Mouse (Mus musculus): ENCODE results near the gene Myl4.
"Not testable (repeated sequence)": the region's sequence is repeated elsewhere in the genome, so short reads cannot be mapped to it uniquely, and the experiment has no call there.

Myl4 gene

DNA sequence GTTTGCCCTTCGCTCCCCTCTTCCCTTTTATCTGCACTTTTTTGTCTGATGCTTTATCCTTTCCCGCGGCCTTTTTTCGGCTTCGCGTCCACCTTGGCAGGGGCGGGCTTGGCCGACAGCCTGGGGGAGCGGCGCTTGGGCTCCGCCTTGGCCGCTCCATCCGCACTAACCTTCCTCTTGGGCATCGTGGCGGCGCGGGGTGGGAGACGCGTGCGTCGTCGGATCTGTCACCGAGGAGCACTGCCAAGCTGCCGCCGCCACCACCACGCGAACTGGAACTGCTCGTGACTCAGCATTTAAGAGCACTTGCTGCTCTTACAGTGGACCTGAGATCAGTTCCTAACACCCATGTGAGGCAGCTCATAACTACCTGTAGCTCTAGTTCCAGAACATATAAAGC is 20.9 kb downstream of the Myl4 start:
- DNase-seq (ENCODE audit: low read depth, low spot score): not testable (repeated sequence)

DNA sequence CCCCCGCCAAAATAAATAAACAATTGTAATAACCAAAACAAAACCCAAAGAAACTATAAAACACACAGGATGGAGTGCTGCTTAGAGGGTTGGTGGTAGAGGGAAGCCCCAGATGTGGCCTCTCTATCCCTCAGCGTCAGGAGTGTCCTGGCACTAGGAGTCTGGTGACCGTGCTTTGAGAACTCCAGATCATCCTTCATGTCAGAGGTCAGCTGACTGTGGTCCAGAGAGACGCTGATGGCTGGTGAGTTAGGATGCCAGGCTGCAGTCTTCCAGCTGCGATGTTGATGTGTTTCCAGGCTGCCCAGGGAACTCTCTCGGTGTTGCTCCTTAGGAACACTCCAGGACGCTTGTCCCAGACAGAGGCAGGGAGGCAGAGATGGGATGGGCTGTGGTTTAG is 21.6 kb downstream of the Myl4 start:
- DNase-seq (ENCODE audit: low read depth, low spot score): no peak

DNA sequence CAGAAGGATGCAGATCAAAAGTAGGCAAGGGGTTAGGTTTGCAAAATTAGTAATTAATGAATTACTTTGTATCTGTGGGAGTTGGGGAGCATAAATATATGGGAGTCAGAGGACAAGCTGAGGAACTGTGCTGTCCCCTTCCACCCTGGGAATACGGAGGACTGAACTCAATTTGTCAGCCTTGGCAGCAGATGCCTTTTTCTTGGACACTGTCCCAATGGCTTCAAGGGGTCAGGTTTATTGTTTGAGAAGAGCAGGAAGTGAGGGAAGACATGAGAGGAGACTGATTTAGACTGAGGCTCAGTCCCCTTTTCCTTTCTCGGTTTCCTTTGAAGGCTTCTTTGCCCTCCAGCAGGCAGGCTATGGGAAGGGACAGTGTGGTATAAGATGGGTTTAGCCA is 22.1 kb downstream of the Myl4 start:
- no peak for DNase-seq (ENCODE audit: low read depth, low spot score)

DNA sequence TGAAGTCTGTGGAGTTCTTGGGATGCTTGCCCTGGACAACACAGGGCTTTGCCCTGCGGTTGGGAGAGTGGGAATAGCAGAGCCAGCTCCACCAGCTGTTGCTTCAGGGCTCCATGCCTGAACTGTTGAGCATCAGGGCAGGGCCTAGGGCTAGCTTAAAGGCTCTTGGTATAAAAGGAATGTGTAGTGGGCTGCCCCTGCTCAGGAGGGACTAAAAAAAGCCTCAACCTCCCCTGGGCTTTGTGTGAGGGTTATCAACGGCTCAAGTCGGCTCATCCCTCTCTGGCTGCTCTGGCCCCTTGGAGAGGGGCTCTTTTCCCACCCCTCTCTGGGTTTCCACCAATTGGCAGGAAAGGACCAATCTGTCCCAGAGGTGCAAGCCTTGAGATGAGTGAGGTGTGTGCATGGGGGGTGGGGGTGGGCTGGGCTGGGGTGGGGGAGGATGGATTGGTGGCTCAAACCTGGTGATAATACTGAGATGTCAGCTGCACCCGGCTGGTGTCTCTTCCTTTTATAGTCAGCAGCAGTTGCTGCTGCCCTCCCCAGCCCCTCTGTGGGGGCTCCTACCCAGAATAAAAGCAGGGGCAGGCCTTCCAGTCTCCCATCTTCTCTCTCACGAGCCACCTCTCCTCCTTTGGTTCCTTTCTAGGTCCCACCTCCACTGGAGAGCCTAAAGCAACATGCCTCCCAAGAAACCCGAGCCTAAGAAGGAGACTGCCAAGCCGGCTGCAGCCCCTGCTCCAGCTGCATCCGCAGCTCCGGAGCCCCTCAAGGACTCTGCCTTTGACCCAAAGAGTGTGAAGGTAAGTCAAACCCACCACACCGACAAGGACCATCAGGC is 26.5 kb downstream of the Myl4 start:
- no peak for DNase-seq (ENCODE audit: low read depth, low spot score)

DNA sequence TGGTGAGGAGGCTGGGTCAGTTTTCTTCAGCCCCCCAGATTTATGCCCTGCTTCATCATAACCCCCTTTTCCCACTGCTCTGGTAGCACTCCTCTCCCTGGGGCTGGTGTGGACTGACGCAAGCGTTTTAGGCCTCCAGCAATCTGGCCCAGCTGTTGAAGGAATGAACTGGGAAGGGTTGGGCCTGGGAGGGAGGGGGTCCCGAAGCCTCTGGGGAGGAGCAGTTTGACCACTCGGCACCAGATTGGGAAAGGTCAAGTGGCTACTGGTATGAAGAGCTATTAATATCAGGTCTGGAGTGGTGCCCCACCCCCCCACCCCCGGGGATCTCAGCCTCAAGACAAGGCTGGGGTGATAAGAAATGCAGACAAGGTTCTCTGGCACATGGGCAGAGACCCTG is 27.6 kb downstream of the Myl4 start:
- DNase-seq (ENCODE audit: low read depth, low spot score): no peak

DNA sequence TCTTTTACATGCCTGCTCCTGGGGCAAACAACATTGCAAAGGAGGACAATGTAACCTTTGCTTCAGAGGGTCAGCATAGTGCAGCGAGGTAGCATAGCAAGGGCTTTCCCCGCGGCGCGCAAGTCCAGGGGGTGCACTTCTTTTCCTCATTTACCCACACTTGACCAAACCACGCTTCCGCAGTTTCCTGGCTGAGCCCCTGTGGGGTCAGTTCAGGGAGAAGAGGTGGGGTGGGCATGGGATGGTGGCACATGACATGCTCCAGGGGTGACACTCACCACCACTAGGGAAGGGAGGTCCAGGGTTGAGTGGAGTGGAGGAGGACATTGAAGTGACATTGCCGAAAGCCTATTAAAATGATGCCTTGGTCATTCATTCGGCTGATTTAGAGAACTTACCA is 28.6 kb downstream of the Myl4 start:
- no peak for DNase-seq (ENCODE audit: low read depth, low spot score)

DNA sequence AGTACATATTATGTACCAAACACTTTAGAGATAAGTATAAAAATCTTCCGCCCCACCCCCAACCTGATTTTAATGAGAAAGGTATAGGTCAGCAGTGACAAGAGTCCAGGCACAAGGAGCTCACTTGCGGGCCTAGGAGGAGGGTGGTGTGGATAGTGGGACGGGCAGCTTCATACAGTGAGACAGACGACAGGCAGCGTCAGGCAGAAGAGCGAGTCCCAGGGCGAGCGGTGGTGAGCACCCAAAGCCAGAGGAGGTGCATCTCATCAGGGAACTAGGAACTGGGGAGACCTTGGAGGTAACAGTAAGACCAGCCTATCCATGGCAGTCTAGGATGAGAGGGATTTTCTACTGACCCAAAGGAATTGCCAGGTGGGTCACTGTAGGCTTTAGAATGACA is 29.1 kb downstream of the Myl4 start:
- DNase-seq (ENCODE audit: low read depth, low spot score): no peak

DNA sequence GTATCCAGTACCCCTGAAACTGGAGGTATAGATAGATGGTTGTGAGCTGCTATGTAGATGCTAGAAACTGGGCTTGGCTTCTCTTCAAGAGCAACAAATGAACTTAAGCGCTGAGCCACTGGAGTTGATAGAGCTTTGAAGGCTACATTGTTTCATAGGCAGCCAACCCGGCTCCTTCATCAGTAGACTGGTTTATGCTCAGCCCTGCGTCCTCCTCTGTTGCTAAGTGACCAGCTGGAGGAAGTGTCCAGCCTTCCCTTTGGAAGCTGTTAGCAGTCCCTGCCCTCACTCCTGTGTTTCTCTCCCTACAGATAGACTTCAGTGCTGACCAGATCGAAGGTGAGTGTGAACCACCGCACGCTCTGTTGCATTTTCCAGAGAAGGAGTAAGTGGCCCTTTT is 29.6 kb downstream of the Myl4 start:
- no peak for DNase-seq (ENCODE audit: low read depth, low spot score)

DNA sequence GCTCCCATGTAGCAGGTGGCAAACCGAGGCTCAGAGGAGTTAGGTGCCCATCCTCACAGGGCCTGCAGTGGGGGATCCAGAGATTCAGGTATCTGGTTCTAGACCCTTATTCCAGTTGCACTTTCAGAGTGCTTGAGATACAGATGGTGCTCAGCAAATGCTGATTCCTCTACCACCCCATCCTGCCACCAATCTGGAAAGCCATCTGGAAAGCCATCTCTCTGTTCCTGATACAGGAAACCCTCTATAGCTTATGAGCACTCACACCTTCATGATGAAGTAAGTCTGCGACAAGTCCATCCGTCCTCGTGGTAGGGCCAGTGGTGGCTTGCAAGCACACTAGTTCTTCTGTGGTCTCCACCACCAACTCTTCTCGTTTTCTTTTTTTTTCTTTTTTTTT is 30.1 kb downstream of the Myl4 start:
- no peak for DNase-seq (ENCODE audit: low read depth, low spot score)

DNA sequence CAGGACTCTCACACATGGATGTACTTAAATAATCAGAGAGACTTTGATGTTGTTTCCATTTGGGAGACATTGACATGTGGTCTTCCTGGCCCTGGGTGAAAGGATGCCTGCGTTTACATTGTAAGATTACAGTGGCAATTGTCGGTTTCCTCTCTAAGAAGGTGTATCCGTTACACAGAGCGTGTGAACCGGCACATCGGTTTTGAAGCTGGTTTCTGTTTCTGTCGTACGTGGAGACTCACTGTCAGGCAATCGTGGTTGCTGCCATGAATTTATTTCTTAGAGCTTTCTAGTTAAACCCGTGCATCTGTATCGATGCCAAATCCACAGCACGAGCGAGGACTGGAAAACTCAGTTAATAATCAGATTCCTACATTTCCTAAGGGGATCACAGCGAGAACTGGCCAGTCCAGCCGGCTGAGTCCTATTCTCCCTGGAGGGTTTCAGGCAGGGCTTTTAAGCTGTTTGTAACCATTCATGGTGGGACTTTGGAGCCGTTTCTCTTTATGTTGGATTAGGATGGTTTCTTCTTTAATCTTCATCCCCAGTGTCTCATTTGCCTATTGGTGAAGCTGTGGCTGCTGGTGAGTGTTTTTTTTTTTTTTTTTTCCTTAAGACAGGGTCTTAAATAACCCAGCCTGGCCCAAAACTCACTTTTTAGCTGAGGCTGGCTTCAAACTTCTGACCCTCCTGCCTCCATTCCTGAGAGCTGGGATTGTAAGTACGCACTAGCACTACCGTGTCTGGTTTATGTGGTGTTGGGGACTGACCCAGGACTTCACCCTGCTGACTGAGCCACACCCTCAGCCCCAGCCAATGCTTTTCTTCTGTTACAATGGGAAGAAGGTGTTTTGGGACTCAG is 31.2 kb downstream of the Myl4 start:
- DNase-seq (ENCODE audit: low read depth, low spot score): no peak

DNA sequence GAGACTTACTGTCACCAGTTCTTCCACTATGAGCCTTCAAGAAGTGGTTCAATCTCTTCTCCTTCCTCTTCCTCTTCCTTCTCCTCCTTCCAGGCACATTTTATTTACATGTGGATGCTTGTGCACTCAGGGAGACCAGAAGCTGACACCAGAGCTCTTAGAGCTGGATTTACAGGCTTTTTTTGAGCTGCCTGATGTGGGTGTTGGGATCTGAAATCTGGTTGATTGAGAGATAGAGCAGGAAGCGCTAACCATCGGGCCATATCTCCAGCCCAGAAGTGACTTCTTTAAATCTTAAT is 31.8 kb downstream of the Myl4 start:
- no peak for DNase-seq (ENCODE audit: low read depth, low spot score)

DNA sequence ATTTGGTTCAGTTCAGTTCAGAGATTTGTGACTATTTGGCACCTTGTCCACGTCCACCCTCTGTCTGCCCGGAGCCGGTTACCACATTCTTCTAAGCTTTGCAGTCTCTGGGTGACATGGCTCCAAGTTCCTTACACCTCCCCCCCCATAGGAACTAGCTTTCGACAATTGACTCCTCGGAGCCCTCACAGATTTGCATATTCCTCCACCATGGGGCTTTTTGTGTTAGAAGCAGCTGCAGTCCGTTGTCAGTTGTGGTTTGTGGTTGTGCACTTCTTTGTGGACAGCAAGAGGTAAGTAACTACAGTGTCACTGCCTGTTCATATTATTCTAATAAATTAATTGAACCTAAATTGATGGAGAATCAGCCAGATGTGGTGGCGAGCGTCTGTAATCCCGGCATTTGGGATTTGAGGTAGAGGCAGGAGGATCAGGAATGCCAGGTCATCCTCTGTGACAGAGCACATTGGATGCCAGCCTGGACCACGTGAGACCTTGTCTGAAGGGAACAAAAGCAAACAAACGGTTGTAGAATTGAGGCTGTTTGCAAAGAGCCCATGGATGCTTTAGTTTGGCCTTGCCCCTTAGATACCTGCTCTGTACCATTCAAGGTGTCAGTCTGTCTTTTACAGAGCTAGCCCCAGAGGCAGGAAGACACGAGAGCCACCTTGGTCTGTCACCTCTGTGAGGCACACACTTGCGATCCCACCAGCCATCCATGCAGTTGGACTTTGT is 32.3 kb downstream of the Myl4 start:
- DNase-seq (ENCODE audit: low read depth, low spot score): no peak

DNA sequence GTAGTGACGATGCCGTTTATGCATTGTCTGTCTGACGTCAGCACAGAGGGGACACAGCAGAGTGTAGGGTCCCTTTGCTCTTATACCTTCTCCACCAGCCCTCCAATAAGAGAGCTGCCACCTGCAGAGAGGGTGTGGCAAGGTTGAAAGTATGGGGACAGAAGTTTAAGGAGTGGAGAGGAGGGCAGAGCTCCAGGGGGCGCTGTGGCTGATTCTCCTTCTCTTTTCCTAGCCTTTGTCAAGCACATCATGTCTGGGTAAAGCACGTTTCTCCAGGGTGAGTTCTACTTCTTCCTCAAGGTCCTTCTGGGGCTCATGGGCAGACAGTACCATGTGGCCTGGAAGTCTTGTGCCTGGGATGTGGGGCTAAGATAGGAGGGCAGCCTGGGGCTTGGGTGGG is 35.0 kb downstream of the Myl4 start:
- DNase-seq (ENCODE audit: low read depth, low spot score): no peak

DNA sequence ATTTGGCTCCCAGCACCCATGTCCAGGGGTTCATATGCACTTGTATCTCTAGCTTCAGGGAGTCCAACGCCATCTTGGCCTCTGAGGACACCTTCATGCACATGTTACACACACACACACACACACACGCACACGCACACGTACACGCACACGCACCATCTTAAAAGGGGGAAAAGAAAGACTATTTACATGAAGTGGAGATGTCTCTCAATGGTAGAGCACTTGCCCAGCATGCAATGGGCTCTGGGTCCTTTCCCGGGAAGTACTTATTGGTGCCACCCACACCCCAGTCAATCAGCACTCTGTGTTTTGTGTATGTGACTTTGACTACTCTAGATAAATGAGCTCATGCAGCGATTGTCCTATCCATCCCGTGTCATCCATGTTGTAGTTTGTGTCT is 37.4 kb downstream of the Myl4 start:
- no peak for DNase-seq (ENCODE audit: low read depth, low spot score)

DNA sequence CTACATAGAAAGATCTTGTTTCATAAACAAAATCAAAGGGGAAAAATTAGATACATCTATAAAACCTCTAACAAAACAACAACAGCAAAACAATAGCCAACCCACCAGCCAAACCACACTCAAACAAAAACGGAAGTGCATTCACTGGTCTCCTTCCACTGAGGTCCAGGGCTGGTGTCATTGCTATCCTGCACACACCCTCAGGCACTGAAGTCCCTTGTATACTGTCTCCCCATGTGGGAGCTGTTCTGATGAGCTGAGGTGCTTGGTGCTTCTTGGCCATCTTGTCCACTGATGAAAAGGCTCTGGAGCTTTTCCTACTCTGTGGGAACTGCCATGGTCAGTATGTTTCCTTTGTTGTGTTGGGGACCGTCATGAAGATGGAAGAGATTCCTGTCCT is 38.0 kb downstream of the Myl4 start:
- no peak for DNase-seq (ENCODE audit: low read depth, low spot score)

DNA sequence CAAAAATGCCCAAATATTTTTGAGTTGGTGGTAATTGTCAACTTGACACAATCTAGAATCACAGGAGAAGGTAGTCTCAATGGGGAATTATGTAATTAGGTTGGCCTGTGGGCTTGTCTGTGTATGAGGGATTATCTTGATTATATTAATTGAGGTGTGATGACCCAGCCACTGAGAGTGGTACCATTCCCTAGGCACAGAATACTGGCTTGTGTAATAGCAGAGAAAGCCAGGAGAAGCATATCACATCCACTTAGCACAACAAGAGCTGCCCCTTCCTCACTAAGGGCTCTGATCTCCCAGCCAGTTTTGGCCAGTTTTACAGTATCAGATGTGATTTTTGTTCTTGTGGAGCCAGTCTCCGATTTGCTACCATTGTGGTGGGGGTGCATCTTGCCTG is 39.1 kb downstream of the Myl4 start:
- DNase-seq (ENCODE audit: low read depth, low spot score): no peak

DNA sequence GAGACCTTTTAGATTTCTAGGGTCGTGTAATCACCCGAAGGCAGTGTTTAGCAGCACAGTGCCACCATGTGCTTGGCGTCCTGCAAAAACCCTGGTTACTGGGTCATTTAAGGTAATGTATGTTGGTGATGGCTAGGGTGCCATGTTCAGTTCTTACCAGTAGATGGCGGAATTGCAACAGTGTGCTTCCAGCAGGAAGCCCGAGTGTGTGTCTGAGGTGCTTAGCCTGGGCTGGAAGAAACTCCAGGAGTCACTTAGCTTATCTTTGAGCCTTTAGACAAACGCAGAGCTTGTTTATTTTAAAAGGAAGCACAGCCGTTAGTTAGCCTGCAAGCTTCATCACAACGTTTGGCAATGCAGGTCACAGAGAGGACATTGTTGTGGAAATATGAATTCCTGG is 39.7 kb downstream of the Myl4 start:
- peak; percentile 71 for DNase-seq (ENCODE audit: low read depth, low spot score)

DNA sequence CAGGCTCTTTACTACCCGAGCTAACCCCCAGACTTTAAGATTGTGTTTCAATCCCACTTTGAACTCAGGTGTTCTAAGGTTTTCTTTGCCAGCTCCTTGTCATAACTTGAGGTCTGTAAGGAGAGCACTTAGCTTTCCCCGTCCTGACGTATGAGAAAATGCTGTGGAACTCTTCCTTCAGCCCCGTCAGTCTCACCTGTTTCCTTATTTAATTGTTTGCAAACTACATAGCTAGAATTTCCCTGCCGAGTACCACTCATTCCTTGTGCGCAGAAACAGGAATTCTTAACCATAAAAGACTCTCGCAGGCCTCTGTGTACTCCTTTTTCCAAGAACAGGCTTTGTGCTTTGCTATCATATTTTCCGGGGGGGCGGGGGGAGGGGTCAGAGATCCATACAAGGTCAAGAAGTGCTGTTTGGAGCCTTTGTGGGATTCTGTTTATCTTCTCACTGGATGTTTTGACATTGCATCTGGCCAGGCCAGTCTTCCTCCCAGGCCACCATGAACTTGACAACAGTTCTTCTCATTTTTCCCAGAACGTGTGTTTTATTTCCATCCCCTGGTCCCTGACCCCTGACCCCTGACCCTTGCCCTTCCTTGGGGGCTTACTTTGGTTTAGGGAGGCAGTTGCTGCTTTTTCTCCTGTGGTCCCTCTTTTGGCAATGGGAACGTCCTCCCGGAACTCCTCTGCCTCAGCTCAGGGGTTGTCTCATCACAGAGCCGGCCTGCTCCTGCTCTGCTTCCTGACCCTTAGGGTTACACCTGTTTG is 41.8 kb downstream of the Myl4 start:
- DNase-seq (ENCODE audit: low read depth, low spot score): no peak

DNA sequence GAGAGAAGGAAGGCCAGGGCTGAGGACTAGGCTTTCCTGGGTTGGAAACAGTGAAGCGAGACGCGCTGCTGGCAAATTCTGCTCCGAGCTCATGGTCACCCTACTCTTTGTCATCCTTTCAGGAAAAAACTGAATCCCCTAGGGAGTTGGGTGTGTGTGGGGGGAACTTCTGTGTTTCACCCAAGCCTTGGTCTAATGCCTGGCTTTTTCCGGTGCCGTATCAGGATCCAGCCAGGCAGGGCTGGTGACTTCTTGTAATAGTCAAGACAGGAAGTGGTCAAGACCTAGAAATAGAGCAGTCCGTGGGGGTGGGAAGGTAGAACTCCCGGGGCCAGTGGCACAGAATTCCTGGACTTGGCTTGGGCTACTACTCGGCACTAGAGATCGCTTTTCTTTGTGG is 45.9 kb downstream of the Myl4 start:
- no peak for DNase-seq (ENCODE audit: low read depth, low spot score)

DNA sequence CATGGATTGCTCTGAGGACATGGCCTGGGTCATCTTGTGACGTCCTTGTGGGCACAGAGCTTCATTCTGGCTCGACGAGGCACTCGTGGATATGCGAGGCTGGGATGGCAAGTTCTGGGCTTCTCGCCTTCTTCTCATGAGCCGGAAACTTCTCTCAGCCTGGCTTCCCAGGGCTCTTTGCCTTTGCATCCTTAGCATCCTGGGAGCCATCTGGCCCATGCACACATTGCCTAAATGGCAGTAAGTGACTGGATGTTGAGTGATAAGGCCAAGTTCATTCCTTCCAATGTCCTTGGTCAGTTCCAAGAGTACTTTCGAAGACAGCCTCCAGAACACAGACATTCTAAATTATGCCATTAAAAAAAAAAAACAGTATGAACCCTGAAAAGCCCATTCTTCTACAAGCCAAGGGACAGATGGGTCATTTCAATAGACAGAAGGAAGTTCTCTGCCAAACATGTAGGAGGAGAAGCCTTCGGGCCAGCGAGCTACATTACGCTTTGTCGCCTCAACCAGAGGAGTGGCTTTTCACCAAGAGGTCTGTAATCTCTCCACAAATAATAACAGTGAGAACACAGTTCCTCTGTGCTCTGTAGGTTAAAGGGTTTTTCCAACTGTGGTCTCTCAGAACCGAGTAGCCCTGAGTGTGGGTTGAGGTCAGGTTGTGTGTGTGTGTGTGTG is 48.9 kb downstream of the Myl4 start:
- no peak for DNase-seq (ENCODE audit: low read depth, low spot score)

DNA sequence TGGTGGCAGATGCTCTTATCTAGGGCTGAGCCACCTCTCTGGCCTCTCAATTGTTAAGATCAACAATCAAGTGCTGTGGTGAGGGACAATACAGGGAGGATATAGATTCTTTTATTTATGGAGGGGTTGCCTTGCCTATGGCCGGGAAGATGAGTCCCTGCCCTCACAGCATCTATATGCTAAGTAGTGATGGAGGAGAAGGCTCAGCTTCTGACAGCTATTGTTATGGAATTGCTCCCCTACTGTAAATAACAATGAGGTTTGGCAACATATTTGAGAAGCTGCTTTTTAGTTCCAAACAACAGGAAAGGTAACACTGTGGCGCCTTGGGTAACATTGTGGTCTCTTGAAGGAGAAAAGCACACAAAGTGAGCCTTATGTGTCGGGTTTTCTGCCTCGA is 50.2 kb downstream of the Myl4 start:
- no peak for DNase-seq (ENCODE audit: low read depth, low spot score)

Data from embryo, embryonic 11.5 days (tissue).